34 mouse cellular contexts compared by ENCODE assay signal in the genomic region with DNA sequence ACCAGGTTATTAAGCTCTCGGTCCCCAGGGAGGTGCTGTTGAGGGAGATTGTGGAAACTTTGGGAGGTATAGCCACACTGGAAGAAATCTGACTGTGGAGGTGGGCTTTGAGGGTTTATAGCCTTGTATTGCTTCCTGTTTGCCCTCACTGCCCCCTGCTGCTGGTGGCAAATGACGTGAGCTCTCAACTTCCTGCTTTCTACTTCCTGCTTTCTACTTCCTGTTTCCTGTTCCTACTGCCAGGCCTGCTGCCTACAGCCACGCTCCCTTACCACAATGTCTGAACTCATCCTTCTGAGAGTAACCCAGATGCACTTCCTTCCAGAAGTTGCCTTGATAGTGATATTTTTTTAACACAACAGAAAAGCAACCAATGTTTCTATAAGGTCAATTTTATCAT. TPM values are rescaled to one million over a fixed set of nuclear protein-coding genes. Genes with fewer than 3 reads are reported as not detected.
DNase-seq lines count a peak whose midpoint lies in the region; ATAC-seq lines count a peak whose summit lies in the region.
"Had no signal": no experiment of that assay in that cellular context is flagged by ENCODE, and none has a peak within 500 bp of the region (broad histone marks: within the 10 kb centered on the region; RNA-seq: fewer than 3 reads in every experiment).

No protein-coding gene starts in this region.

- no peak overlapping the region for H3K4me3 ChIP-seq in heart, embryonic 11.5 days (ENCODE audit: low read depth, low read length)
- no peak overlapping the region for H3K4me3 ChIP-seq in hindbrain, embryonic 12.5 days
- H3K4me3 ChIP-seq: embryonic facial prominence, embryonic 12.5 days; embryonic facial prominence, embryonic 15.5 days; gastrocnemius, adult 2 months; heart, adult 2 months; heart, embryonic 10.5 days; hindbrain, embryonic 10.5 days had no signal

- no peak overlapping the region for H3K27ac ChIP-seq in heart, embryonic 11.5 days (ENCODE audit: low read depth, low read length)
- no peak overlapping the region for H3K27ac ChIP-seq in hindbrain, embryonic 12.5 days
- H3K27ac ChIP-seq: embryonic facial prominence, embryonic 12.5 days; embryonic facial prominence, embryonic 15.5 days; gastrocnemius, adult 2 months; heart, adult 2 months; heart, embryonic 10.5 days; hindbrain, embryonic 10.5 days; hindbrain, embryonic 14.5 days; hindbrain, postnatal 0 days had no signal

- no peak overlapping the region for H3K9ac ChIP-seq in heart, embryonic 11.5 days (ENCODE audit: low read depth, low read length)
- no peak overlapping the region for H3K9ac ChIP-seq in hindbrain, embryonic 12.5 days
- H3K9ac ChIP-seq: embryonic facial prominence, embryonic 12.5 days; embryonic facial prominence, embryonic 15.5 days; forebrain, postnatal 0 days; hindbrain, embryonic 14.5 days had no signal

- WGBS in heart, embryonic 11.5 days (ENCODE audit: insufficient replicate concordance) = 72% methylated on average over 3 of the region's 3 CpGs
- 85% methylated on average over 3 of the region's 3 CpGs for WGBS in hindbrain, embryonic 12.5 days

- no peak overlapping the region for H3K4me2 ChIP-seq in heart, embryonic 11.5 days
- no peak overlapping the region for H3K4me2 ChIP-seq in hindbrain, embryonic 12.5 days (replicated peaks)
- H3K4me2 ChIP-seq: embryonic facial prominence, embryonic 12.5 days; embryonic facial prominence, embryonic 15.5 days; hindbrain, embryonic 14.5 days had no signal

- no peaks in the 10 kb centered on the region for H3K36me3 ChIP-seq in heart, embryonic 11.5 days (ENCODE audit: control insufficient read depth, insufficient read depth, low read length)
- H3K36me3 ChIP-seq in hindbrain, embryonic 12.5 days = no peaks in the 10 kb centered on the region
- H3K36me3 ChIP-seq: embryonic facial prominence, embryonic 12.5 days; embryonic facial prominence, embryonic 15.5 days; heart, embryonic 10.5 days; hindbrain, embryonic 10.5 days had no signal

- ATAC-seq in common myeloid progenitor, adult 5-6 weeks (replicated peaks; ENCODE audit: low read depth, poor library complexity, severe bottlenecking) = peak; percentile 85
- peak; percentile 84 for ATAC-seq in megakaryocyte, adult 5-6 weeks (ENCODE audit: poor library complexity, severe bottlenecking)
- no peak for ATAC-seq in heart, embryonic 11.5 days (replicated peaks; ENCODE audit: insufficient number of reproducible peaks, low FRiP score, low TSS enrichment)
- no peak for ATAC-seq in hindbrain, embryonic 12.5 days (ENCODE audit: low FRiP score)
- ATAC-seq: forebrain, embryonic 14.5 days; forebrain, postnatal 0 days; hindbrain, postnatal 0 days; inflammation-experienced regulatory T-cells, adult 6 months; intestine, embryonic 16.5 days; Patski had no signal

- peak; percentile 4 for DNase-seq in thymus, postnatal 0 days (ENCODE audit: low spot score)
- no peak for DNase-seq in thymus, postnatal 36 days
- no peak for DNase-seq in cerebellum, postnatal 4 days (ENCODE audit: low spot score in 2 of 2)
- DNase-seq: adrenal gland, postnatal 10 days; adrenal gland, postnatal 36 days; cerebellum, adult 18-20 months; cerebellum, adult 9-11 months; cerebellum, postnatal 25 days; forebrain, postnatal 0 days; gastrocnemius, adult 2 months; gastrocnemius, postnatal 14 days; heart, adult 2 months had no signal

- no peaks in the 10 kb centered on the region for H3K27me3 ChIP-seq in heart, embryonic 11.5 days (ENCODE audit: control insufficient read depth, insufficient read depth, low read length)
- H3K27me3 ChIP-seq in hindbrain, embryonic 12.5 days = no peaks in the 10 kb centered on the region
- H3K27me3 ChIP-seq: embryonic facial prominence, embryonic 12.5 days; embryonic facial prominence, embryonic 15.5 days had no signal

- H3K4me1 ChIP-seq in heart, embryonic 11.5 days (ENCODE audit: control insufficient read depth, insufficient read depth, low read length) = no peaks in the 10 kb centered on the region
- no peaks in the 10 kb centered on the region for H3K4me1 ChIP-seq in hindbrain, embryonic 12.5 days
- H3K4me1 ChIP-seq: embryonic facial prominence, embryonic 12.5 days; embryonic facial prominence, embryonic 15.5 days; heart, embryonic 10.5 days had no signal

- no peaks in the 10 kb centered on the region for H3K9me3 ChIP-seq in heart, embryonic 11.5 days (replicated peaks; ENCODE audit: control insufficient read depth, low read length)
- no peaks in the 10 kb centered on the region for H3K9me3 ChIP-seq in hindbrain, embryonic 12.5 days (replicated peaks)
- H3K9me3 ChIP-seq: embryonic facial prominence, embryonic 12.5 days; embryonic facial prominence, embryonic 15.5 days; heart, embryonic 10.5 days; hindbrain, embryonic 10.5 days had no signal

RNA-seq across cellular contexts. Expression of gene 4930470P17Rik, which starts 24.3 kb away (rescaled TPM):
- polyA plus RNA-seq in thymus, postnatal 0 days (2015; fragmentation: Nextera tagmentation; extraction: Ambion mirVana) = not detected in 2 replicates
- not detected in 2 replicates for total RNA-seq in common myeloid progenitor, adult 5-6 weeks (2017)
- total RNA-seq in megakaryocyte, adult 5-6 weeks (2015) = not detected in 2 replicates
- not detected in 2 replicates for total RNA-seq in megakaryocyte, adult 5-6 weeks (2017)
- polyA plus RNA-seq in heart, embryonic 11.5 days (2014; fragmentation: Nextera tagmentation; extraction: Ambion mirVana) = not detected in 2 replicates
- polyA plus RNA-seq in hindbrain, embryonic 12.5 days (2016; fragmentation: Nextera tagmentation; extraction: Ambion mirVana) = not detected in 2 replicates
- total RNA-seq: adrenal gland, adult 18-20 months; adrenal gland, postnatal 10 days; adrenal gland, postnatal 36 days; ES-E14; forebrain, postnatal 0 days; gastrocnemius, adult 2 months; gastrocnemius, postnatal 14 days; heart, adult 2 months; heart, postnatal 25 days; hindbrain, postnatal 0 days had no signal
- polyA plus RNA-seq: embryonic facial prominence, embryonic 12.5 days; embryonic facial prominence, embryonic 15.5 days; forebrain, embryonic 11.5 days; forebrain, embryonic 14.5 days; frontal cortex, adult 2 months; gonadal fat pad, adult 2 months; heart, adult 2 months; heart, embryonic 10.5 days; heart, embryonic 14.5 days; heart, postnatal 0 days; hindbrain, embryonic 10.5 days; inflammation-experienced regulatory T-cells, adult 6 months; intestine, embryonic 16.5 days; Patski had no signal

Comparison
In these comparisons a context has a peak if more than half of its experiments do, and no peak if none do; other contexts are left out.
1. ATAC-seq: peak in common myeloid progenitor, adult 5-6 weeks (single experiment) and megakaryocyte, adult 5-6 weeks (single experiment); none in heart, embryonic 11.5 days (single experiment) and hindbrain, embryonic 12.5 days (single experiment).